Mouse (Mus musculus) stomach, embryonic 16.5 days (tissue): Measurements from ENCODE around the gene Rnf32. TPM values are rescaled to one million over a fixed set of nuclear protein-coding genes. Genes with fewer than 3 reads are reported as not detected.

ENCODE experiments used
- ATAC-seq: fragments of 200-750 bp; cut with Nextera tagmentation; 2 replicates; pipeline ENCODE4 v1.8.0; 2017; ENCODE audit warnings: moderate number of reproducible peaks, moderate TSS enrichment; ENCODE audit not compliant: insufficient read depth, low FRiP score
- H3K27ac ChIP-seq: fragments of 300-500 bp; sonication (generic); 2 replicates; pipeline ENCODE4 v1.5.1; 2014; ENCODE audit warnings: low read length
- H3K27me3 ChIP-seq: fragments of 300-500 bp; sonication (generic); 2 replicates; pipeline ENCODE4 v1.6.1; 2014; ENCODE audit warnings: low read length, control low read depth, mixed read lengths; ENCODE audit not compliant: control insufficient read depth, insufficient read depth
- H3K36me3 ChIP-seq: fragments of 300-500 bp; sonication (generic); 2 replicates; pipeline ENCODE4 v1.6.1; 2014; ENCODE audit warnings: low read length; ENCODE audit not compliant: control insufficient read depth, insufficient read depth
- H3K4me1 ChIP-seq: fragments of 300-500 bp; sonication (generic); 2 replicates; pipeline ENCODE4 v1.6.1; 2014; ENCODE audit warnings: low read length, control low read depth, mixed read lengths; ENCODE audit not compliant: control insufficient read depth, insufficient read depth
- H3K4me2 ChIP-seq: fragments of 300-500 bp; sonication (generic); 2 replicates; pipeline ENCODE4 v1.6.1; 2014; ENCODE audit warnings: low read depth, low read length, mixed read lengths
- H3K4me3 ChIP-seq: fragments of 300-500 bp; sonication (generic); replicated peaks from 2 replicates; pipeline ENCODE4 v1.5.1; 2014; ENCODE audit warnings: mild to moderate bottlenecking, low read length
- H3K9ac ChIP-seq: fragments of 300-500 bp; sonication (generic); 2 replicates; pipeline ENCODE4 v1.6.1; 2014; ENCODE audit warnings: low read length
- H3K9me3 ChIP-seq: fragments of 300-500 bp; sonication (generic); replicated peaks from 2 replicates; pipeline ENCODE4 v1.6.1; 2016; ENCODE audit warnings: low read length, control low read depth; ENCODE audit not compliant: control insufficient read depth
- WGBS: fragments of 180-500 bp; shearing (Covaris S2); extraction: QIAGEN DNeasy Blood & Tissue Kit; methylation state at CpG from one replicate; pipeline ENCODE4 v1.1.7; 2014; 5-methylcytosine and 5-hydroxymethylcytosine counted together
- polyA plus RNA-seq: library from polyadenylated mRNA; unstranded; fragments of >200 nt; fragmentation: Nextera tagmentation; extraction: Ambion mirVana; gene quantifications from 2 replicates; pipeline ENCODE4 v1.2.1, GENCODE M21; 2015

The Rnf32 gene
- polyA plus RNA-seq, 1 experiment from 2014 or later, result 4.8 TPM

- ATAC-seq, result no peak
- H3K4me1 ChIP-seq, result no peaks in the 10 kb centered on the region
- WGBS, result 80% methylated on average over 1 of the region's 1 CpGs
- no peak overlapping the region for H3K4me3 ChIP-seq
- no peaks in the 10 kb centered on the region for H3K36me3 ChIP-seq
- H3K27ac ChIP-seq, result no peak overlapping the region
- H3K9me3 ChIP-seq, result no peaks in the 10 kb centered on the region
- no peak overlapping the region for H3K9ac ChIP-seq
- H3K27me3 ChIP-seq, result no peaks in the 10 kb centered on the region
- H3K4me2 ChIP-seq, result no peak overlapping the region
Observed at GRCm38 (mm10) chr5:29244769-29245168, 49.0 kb downstream of the Rnf32 start.

GRCm38 (mm10) chr5:29250795-29251495 is 55.2 kb downstream of the Rnf32 start:
- ATAC-seq, result no peak
- Histone ChIP-seq H3K4me2 (no peak overlapping the region), H3K9ac (no peak overlapping the region), H3K4me1 (0 out of 2 replicates have a peak, but pooled peaks cover 2% of the 10 kb centered on the region), H3K9me3 (no peaks in the 10 kb centered on the region), H3K27ac (no peak overlapping the region), H3K27me3 (no peaks in the 10 kb centered on the region), H3K4me3 (no peak overlapping the region), H3K36me3 (no peaks in the 10 kb centered on the region)
- 56% methylated on average over 8 of the region's 8 CpGs for WGBS

- no peak overlapping the region for H3K4me3 ChIP-seq
- no peaks in the 10 kb centered on the region for H3K27me3 ChIP-seq
- no peaks in the 10 kb centered on the region for H3K36me3 ChIP-seq
- 0 out of 2 replicates have a peak, but pooled peaks cover 2% of the 10 kb centered on the region for H3K4me1 ChIP-seq
- H3K27ac ChIP-seq, result no peak overlapping the region
- 79% methylated on average over 1 of the region's 1 CpGs for WGBS
- H3K9ac ChIP-seq, result no peak overlapping the region
- no peak for ATAC-seq
- H3K9me3 ChIP-seq, result no peaks in the 10 kb centered on the region
- no peak overlapping the region for H3K4me2 ChIP-seq
Observed at GRCm38 (mm10) chr5:29251496-29251873, 55.7 kb downstream of the Rnf32 start.

- WGBS, result 61% methylated on average over 2 of the region's 2 CpGs
Observed at GRCm38 (mm10) chr5:29253876-29254275, 58.1 kb downstream of the Rnf32 start.

GRCm38 (mm10) chr5:29270879-29271278 is 75.1 kb downstream of the Rnf32 start:
- no peaks in the 10 kb centered on the region for H3K4me1 ChIP-seq
- ATAC-seq, result no peak
- H3K9me3 ChIP-seq, result no peaks in the 10 kb centered on the region
- no peak overlapping the region for H3K4me2 ChIP-seq
- WGBS, result 40% methylated on average over 4 of the region's 4 CpGs
- H3K4me3 ChIP-seq, result no peak overlapping the region
- H3K27ac ChIP-seq, result no peak overlapping the region
- peaks cover 2% of the 10 kb centered on the region; the same call in 1 of the 2 replicates for H3K36me3 ChIP-seq
- no peak overlapping the region for H3K9ac ChIP-seq
- no peaks in the 10 kb centered on the region for H3K27me3 ChIP-seq

More at GRCm38 (mm10) chr5:29253876-29254275, 58.1 kb downstream of the Rnf32 start:
- Histone ChIP-seq H3K4me1 (0 out of 2 replicates have a peak, but pooled peaks cover 2% of the 10 kb centered on the region), H3K4me2 (no peak overlapping the region), H3K9ac (no peak overlapping the region), H3K36me3 (no peaks in the 10 kb centered on the region), H3K9me3 (no peaks in the 10 kb centered on the region), H3K4me3 (no peak overlapping the region), H3K27ac (no peak overlapping the region), H3K27me3 (no peaks in the 10 kb centered on the region)
- no peak for ATAC-seq

- Histone ChIP-seq H3K9me3 (no peaks in the 10 kb centered on the region), H3K9ac (no peak overlapping the region), H3K4me3 (no peak overlapping the region), H3K36me3 (peaks cover 2% of the 10 kb centered on the region; the same call in 1 of the 2 replicates), H3K27me3 (no peaks in the 10 kb centered on the region), H3K27ac (no peak overlapping the region), H3K4me1 (no peaks in the 10 kb centered on the region), H3K4me2 (no peak overlapping the region)
- 77% methylated on average over 2 of the region's 2 CpGs for WGBS
- no peak for ATAC-seq
Observed at GRCm38 (mm10) chr5:29273426-29273825, 77.6 kb downstream of the Rnf32 start.

- no peaks in the 10 kb centered on the region for H3K9me3 ChIP-seq
- no peak overlapping the region for H3K27ac ChIP-seq
- H3K4me3 ChIP-seq, result no peak overlapping the region
- H3K9ac ChIP-seq, result no peak overlapping the region
- peaks cover 2% of the 10 kb centered on the region; the same call in 1 of the 2 replicates for H3K36me3 ChIP-seq
- no peak overlapping the region for H3K4me2 ChIP-seq
- no peaks in the 10 kb centered on the region for H3K27me3 ChIP-seq
- H3K4me1 ChIP-seq, result no peaks in the 10 kb centered on the region
- ATAC-seq, result no peak
Observed at GRCm38 (mm10) chr5:29274746-29275145, 79.0 kb downstream of the Rnf32 start.

Other genes starting within 250 kb of the Rnf32 start
- gene Lmbr1, start 182.4 kb downstream of the Rnf32 start, polyA plus RNA-seq, result 11.2 and 12.2 TPM in 2 replicates
- 26.5 and 28.5 TPM in 2 replicates for gene Nom1, start 238.7 kb downstream of the Rnf32 start, polyA plus RNA-seq